Mouse (Mus musculus): ENCODE measurements around the gene Fiz1.

GRCm38 (mm10) chr7:4996934-4997333, 17.6 kb downstream of the Fiz1 start:
- TF ChIP-seq POLR2A (IDR thresholded peaks at IDR 0.05; ENCODE audit: extremely low read depth, insufficient read depth, low read length), result no peak
- no peak for TF ChIP-seq CTCF (IDR thresholded peaks at IDR 0.05; ENCODE audit: extremely low read depth, insufficient read depth, low read length)
